Mouse (Mus musculus) kidney, adult 2 months (tissue): ENCODE measurements around the gene Cul3. TPM values are rescaled to one million over a fixed set of nuclear protein-coding genes. Genes with fewer than 3 reads are reported as not detected.
A peak's percentile ranks its signal among the peaks of the same experiment; 100 is the strongest.

Experiments
- DNase-seq: peaks from one replicate; pipeline ENCODE4 v3.0.0; 2021
- H3K27ac ChIP-seq: fragments of 200-500 bp; 2 replicates; pipeline ENCODE4 v1.5.1; 2012; ENCODE audit warnings: low read depth, low read length, control low read depth, inconsistent platforms; ENCODE audit not compliant: insufficient read depth
- H3K27me3 ChIP-seq: fragments of 200-500 bp; replicated peaks from 2 replicates; pipeline ENCODE4 v1.6.1; 2012; ENCODE audit warnings: mild to moderate bottlenecking, moderate library complexity, low read length, inconsistent platforms; ENCODE audit not compliant: control insufficient read depth, insufficient read depth
- H3K36me3 ChIP-seq: fragments of 200-500 bp; 2 replicates; pipeline ENCODE4 v1.6.1; 2012; ENCODE audit warnings: mild to moderate bottlenecking, moderate library complexity, low read length, inconsistent platforms; ENCODE audit not compliant: control insufficient read depth, insufficient read depth
- H3K4me1 ChIP-seq: fragments of 200-500 bp; 2 replicates; pipeline ENCODE4 v1.6.1; 2011; ENCODE audit warnings: low read length; ENCODE audit not compliant: control insufficient read depth, insufficient read depth
- H3K4me3 ChIP-seq: fragments of 200-500 bp; 2 replicates; pipeline ENCODE4 v1.5.1; 2011; ENCODE audit warnings: mild to moderate bottlenecking, low read depth, low read length, control low read depth; ENCODE audit not compliant: insufficient read depth
- CTCF ChIP-seq: fragments of 200-500 bp; conservative IDR thresholded peaks from 2 replicates; pipeline ENCODE4 v1.5.1; 2011; ENCODE audit warnings: low read depth, mild to moderate bottlenecking, control low read depth, low read length, moderate library complexity, mixed read lengths; ENCODE audit not compliant: insufficient read depth, insufficient read length
- POLR2A ChIP-seq: fragments of 200-500 bp; IDR thresholded peaks from one replicate; pipeline ENCODE4 v1.6.1; 2011; ENCODE audit warnings: low read depth, low read length, control low read depth
- WGBS: fragments of 180-500 bp; shearing (Covaris S2); methylation state at CpG from one replicate; pipeline ENCODE4 v1.1.7; 2018; 5-methylcytosine and 5-hydroxymethylcytosine counted together
- polyA plus RNA-seq: library from polyadenylated mRNA; depleted of rRNA; stranded (reverse); fragments of >200 nt; gene quantifications from 2 replicates; pipeline ENCODE4 v1.2.3, GENCODE M21; 2012

Gene Cul3
- polyA plus RNA-seq, 1 experiment: 23.9 TPM

- H3K4me3 ChIP-seq: no peak overlapping the region
- TF ChIP-seq POLR2A (no peak), CTCF (no peak)
- H3K36me3 ChIP-seq: no peaks in the 10 kb centered on the region; the same call in 1 of the 2 replicates
- no peak overlapping the region for H3K27ac ChIP-seq
- DNase-seq: no peak
- WGBS: 82% methylated on average over 3 of the region's 3 CpGs
- H3K4me1 ChIP-seq: no peaks in the 10 kb centered on the region; the same call in 1 of the 2 replicates
- H3K27me3 ChIP-seq: no peaks in the 10 kb centered on the region
These were observed 24.7 kb downstream of the Cul3 start for GRCm38 (mm10) chr1:80315533-80316045.

DNA sequence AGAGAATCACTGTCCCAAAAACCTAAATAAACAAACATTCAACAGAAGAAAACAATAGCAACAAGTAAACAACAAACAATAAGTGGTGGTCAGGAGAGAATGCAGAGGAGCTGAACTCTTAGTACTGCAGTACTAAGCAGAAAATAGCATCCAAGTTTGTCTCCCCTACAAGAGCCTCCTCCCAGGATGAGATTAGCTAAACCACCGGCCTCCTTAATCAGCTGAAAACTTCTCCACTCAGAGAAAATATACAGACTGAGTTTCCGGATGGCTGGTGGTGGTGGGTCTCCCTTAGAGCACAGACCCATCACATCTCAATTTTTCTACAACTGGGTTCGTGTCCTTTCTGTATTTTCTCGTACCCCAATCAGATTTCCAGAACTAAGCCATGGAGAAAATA lies 47.0 kb downstream of the Cul3 start:
- no peak for TF ChIP-seq CTCF
- TF ChIP-seq POLR2A: no peak
- Histone ChIP-seq H3K4me3 (no peak overlapping the region), H3K4me1 (peaks cover 12% of the 10 kb centered on the region), H3K27ac (peak overlapping the region; percentile 9; the same call in 1 of the 2 replicates), H3K27me3 (no peaks in the 10 kb centered on the region), H3K36me3 (no peaks in the 10 kb centered on the region)
- WGBS: 64% methylated on average over 4 of the region's 4 CpGs
- DNase-seq: no peak

- Histone ChIP-seq H3K36me3 (peaks cover 11% of the 10 kb centered on the region), H3K27me3 (no peaks in the 10 kb centered on the region), H3K4me3 (no peak overlapping the region), H3K4me1 (no peaks in the 10 kb centered on the region), H3K27ac (no peak overlapping the region)
- WGBS: 76% methylated on average over 1 of the region's 1 CpGs
- TF ChIP-seq POLR2A (no peak), CTCF (no peak)
- DNase-seq: no peak
These were observed 61.5 kb downstream of the Cul3 start for GRCm38 (mm10) chr1:80278731-80279130.

DNA sequence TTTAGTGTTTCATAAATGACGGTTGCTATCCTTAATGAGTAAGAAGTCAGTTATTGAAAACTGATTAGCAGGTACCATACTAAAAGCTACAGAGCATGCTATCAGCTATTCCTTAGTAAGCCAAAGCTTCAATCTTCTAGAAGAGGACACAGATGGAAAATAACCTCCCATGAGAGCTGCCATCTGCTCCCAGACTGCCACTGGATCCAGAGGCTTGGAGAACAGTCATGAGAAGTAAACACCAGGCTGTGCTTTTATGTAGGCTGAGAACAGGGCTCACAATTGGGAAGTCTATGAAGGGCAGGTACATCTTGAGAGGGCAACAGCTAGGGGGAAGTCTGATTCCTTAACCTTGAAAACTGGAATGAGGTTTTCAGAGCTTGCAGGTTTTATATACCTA lies 79.8 kb downstream of the Cul3 start:
- TF ChIP-seq POLR2A (no peak), CTCF (no peak)
- DNase-seq: no peak
- peaks cover 1% of the 10 kb centered on the region; the same call in 1 of the 2 replicates for H3K36me3 ChIP-seq
- H3K4me3 ChIP-seq: no peak overlapping the region
- WGBS: 80% methylated on average over 1 of the region's 1 CpGs
- H3K4me1 ChIP-seq: no peaks in the 10 kb centered on the region
- no peaks in the 10 kb centered on the region for H3K27me3 ChIP-seq
- no peak overlapping the region for H3K27ac ChIP-seq

- no peak overlapping the region for H3K4me3 ChIP-seq
- no peaks in the 10 kb centered on the region for H3K36me3 ChIP-seq
- DNase-seq: peak; percentile 7
- H3K27ac ChIP-seq: no peak overlapping the region
- TF ChIP-seq POLR2A (no peak), CTCF (no peak)
- H3K27me3 ChIP-seq: no peaks in the 10 kb centered on the region
- no peaks in the 10 kb centered on the region for H3K4me1 ChIP-seq
- WGBS: 33% methylated on average over 4 of the region's 4 CpGs
These were observed 81.6 kb downstream of the Cul3 start for GRCm38 (mm10) chr1:80258632-80259031.

DNA sequence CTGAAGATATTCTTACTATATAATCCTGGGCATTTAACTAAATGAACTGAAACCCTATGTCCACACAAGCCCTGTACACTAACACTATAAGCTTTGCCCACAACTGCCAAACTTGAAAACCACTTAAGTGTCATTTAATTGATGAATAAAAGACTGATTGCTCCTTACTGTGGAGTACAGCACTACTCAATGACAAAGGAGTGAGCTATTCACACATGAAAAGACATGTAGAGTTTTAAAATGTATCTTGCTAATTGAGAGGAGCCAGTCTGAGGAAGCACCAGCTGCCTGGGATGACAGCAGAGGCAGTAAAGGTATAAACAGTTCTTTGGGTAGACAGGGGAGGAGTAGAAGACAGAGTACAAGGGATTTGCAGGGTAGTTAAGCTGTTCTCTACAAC lies 87.0 kb downstream of the Cul3 start:
- Histone ChIP-seq H3K36me3 (no peaks in the 10 kb centered on the region), H3K27me3 (no peaks in the 10 kb centered on the region)

GRCm38 (mm10) chr1:80250247-80250646 lies 90.0 kb downstream of the Cul3 start:
- Histone ChIP-seq H3K36me3 (no peaks in the 10 kb centered on the region), H3K4me1 (no peaks in the 10 kb centered on the region), H3K4me3 (no peak overlapping the region), H3K27me3 (no peaks in the 10 kb centered on the region), H3K27ac (no peak overlapping the region)
- 82% methylated on average over 5 of the region's 5 CpGs for WGBS
- DNase-seq: no peak
- TF ChIP-seq CTCF: no peak
- no peak for TF ChIP-seq POLR2A

More for the DNA sequence above, 87.0 kb downstream of the Cul3 start:
- Histone ChIP-seq H3K27ac (no peak overlapping the region), H3K4me1 (no peaks in the 10 kb centered on the region), H3K4me3 (no peak overlapping the region)
- no peak for TF ChIP-seq CTCF
- TF ChIP-seq POLR2A: no peak
- no peak for DNase-seq
